ENCODE assay signal across 9 mouse cellular contexts in the genomic region with DNA sequence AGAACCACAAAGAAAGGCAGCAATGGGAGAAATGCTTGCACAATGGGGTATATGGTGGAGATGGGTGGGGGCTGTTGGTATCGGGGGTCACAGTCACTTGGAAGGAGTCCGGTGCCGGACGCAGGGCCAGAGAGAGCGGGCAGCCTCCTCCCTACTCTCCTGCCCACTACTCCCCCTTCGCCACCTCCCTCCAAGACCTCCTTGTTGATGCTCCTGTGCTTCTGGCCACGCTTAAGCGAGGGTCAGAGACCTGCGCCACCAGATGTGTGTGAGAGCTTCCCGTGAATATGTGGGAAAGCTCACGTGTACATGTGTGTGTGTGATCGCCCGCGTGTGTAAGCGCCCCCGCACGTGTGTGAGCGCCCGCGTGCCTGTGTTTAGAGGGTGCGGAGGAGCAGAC. TPM values are rescaled to one million over a fixed set of nuclear protein-coding genes. Genes with fewer than 3 reads are reported as not detected.
A peak's percentile ranks its signal among the peaks of the same experiment; 100 is the strongest.
DNase-seq lines count a peak whose midpoint lies in the region; ATAC-seq and TF ChIP-seq lines count a peak whose summit lies in the region.
"Had no signal": no experiment of that assay in that cellular context is flagged by ENCODE, and none has a peak within 500 bp of the region (broad histone marks: within the 10 kb centered on the region; RNA-seq: fewer than 3 reads in every experiment).

No protein-coding gene starts in this region.

- in situ Hi-C loops in ES-E14 (cut with MboI; ENCODE audit: low sequenced_read_pairs in 2 of 2, unreplicated experiment in 2 of 2): loop anchor here in 1 of 2 experiments (10.0 kb wide), 1 partner anchor 70 kb away; no protein-coding TSS in a partner anchor

- TF ChIP-seq EP300 in liver, postnatal 0 days (IDR thresholded peaks at IDR 0.05; ENCODE audit: low read depth): no peak

- peak overlapping the region; percentile 39 to 56 for H3K4me3 ChIP-seq in ES-E14 (ENCODE audit: insufficient read depth in 1 of 2, low read depth in 1 of 2, low read length in 2 of 2, poor library complexity in 1 of 2, severe bottlenecking in 1 of 2)
- H3K4me3 ChIP-seq in hindbrain, embryonic 13.5 days: peak overlapping the region; percentile 41
- peak overlapping the region; percentile 19; the same call in 1 of the 2 replicates for H3K4me3 ChIP-seq in liver, postnatal 0 days (ENCODE audit: low read depth, low read length)
- no peak overlapping the region for H3K4me3 ChIP-seq in cerebellum, adult 2 months (replicated peaks; ENCODE audit: insufficient read depth, low read depth, low read length)

- H3K36me3 ChIP-seq in ES-E14 (ENCODE audit: control insufficient read depth, insufficient read depth, low read length, poor library complexity, severe bottlenecking): no peaks in the 10 kb centered on the region
- no peaks in the 10 kb centered on the region for H3K36me3 ChIP-seq in hindbrain, embryonic 13.5 days
- H3K36me3 ChIP-seq in liver, postnatal 0 days (replicated peaks; ENCODE audit: insufficient read depth, low read length): no peaks in the 10 kb centered on the region

- no peak for TF ChIP-seq POLR2A in cerebellum, adult 2 months (IDR thresholded peaks at IDR 0.05; ENCODE audit: borderline replicate concordance, insufficient read depth, low read length)

- peak overlapping the region; percentile 28; the same call in 1 of the 2 replicates for H3K9ac ChIP-seq in ES-E14 (ENCODE audit: insufficient read depth, low read depth, low read length, poor library complexity, severe bottlenecking)
- H3K9ac ChIP-seq in hindbrain, embryonic 13.5 days: peak overlapping the region; percentile 67
- no peak overlapping the region; the same call in 1 of the 2 replicates for H3K9ac ChIP-seq in liver, postnatal 0 days (replicated peaks)

- no peak overlapping the region for H3K27ac ChIP-seq in ES-E14 (ENCODE audit: insufficient read depth, low read depth, low read length, poor library complexity, severe bottlenecking)
- H3K27ac ChIP-seq in hindbrain, embryonic 13.5 days: no peak overlapping the region
- H3K27ac ChIP-seq in liver, postnatal 0 days (ENCODE audit: low read depth): no peak overlapping the region
- H3K27ac ChIP-seq in cerebellum, adult 2 months (ENCODE audit: insufficient read depth, low read length): no peak overlapping the region

- 1% methylated on average over 21 of the region's 21 CpGs for WGBS in hindbrain, embryonic 13.5 days
- WGBS in liver, postnatal 0 days (ENCODE audit: insufficient replicate concordance): 6% methylated on average over 21 of the region's 21 CpGs
- 3% methylated on average over 21 of the region's 21 CpGs for whole genome bisulfite sequencing in cerebellum, adult 2 months

- no peaks in the 10 kb centered on the region for H3K9me3 ChIP-seq in ES-E14 (ENCODE audit: control insufficient read depth, insufficient read depth, low read depth, low read length)
- no peaks in the 10 kb centered on the region for H3K9me3 ChIP-seq in hindbrain, embryonic 13.5 days
- H3K9me3 ChIP-seq in liver, postnatal 0 days (ENCODE audit: low read length): no peaks in the 10 kb centered on the region

- peaks cover 0 to 7% of the 10 kb centered on the region in 2 experiments; a peak in 1 of 4 replicates for H3K4me1 ChIP-seq in ES-E14 (ENCODE audit: control insufficient read depth in 2 of 2, insufficient read depth in 2 of 2, low read length in 2 of 2, poor library complexity in 1 of 2)
- peaks cover 21% of the 10 kb centered on the region for H3K4me1 ChIP-seq in hindbrain, embryonic 13.5 days (replicated peaks)
- H3K4me1 ChIP-seq in liver, postnatal 0 days (ENCODE audit: insufficient read depth): 0 out of 2 replicates have a peak, but pooled peaks cover 2% of the 10 kb centered on the region
- H3K4me1 ChIP-seq in cerebellum, adult 2 months (ENCODE audit: control insufficient read depth, insufficient read depth, low read length): no peaks in the 10 kb centered on the region; the same call in 1 of the 2 replicates

- TF ChIP-seq CTCF in liver, postnatal 0 days (IDR thresholded peaks at IDR 0.05; ENCODE audit: low read depth): no peak
- TF ChIP-seq CTCF in cerebellum, adult 2 months (IDR thresholded peaks at IDR 0.05; ENCODE audit: borderline replicate concordance, insufficient read depth, low read depth, low read length): no peak

- ATAC-seq in hindbrain, embryonic 13.5 days (ENCODE audit: low FRiP score): peak; percentile 55
- ATAC-seq in liver, postnatal 0 days: no peak
- no peak for ATAC-seq in inflammation-experienced regulatory T-cells, adult 6 months

- peaks cover 70% of the 10 kb centered on the region for H3K27me3 ChIP-seq in hindbrain, embryonic 13.5 days
- H3K27me3 ChIP-seq in liver, postnatal 0 days (ENCODE audit: insufficient read depth, low read length): peaks cover 31% of the 10 kb centered on the region
- H3K27me3 ChIP-seq in cerebellum, adult 2 months (ENCODE audit: control insufficient read depth, insufficient read depth, low read length): peaks cover 3% of the 10 kb centered on the region; the same call in 1 of the 2 replicates

- peak overlapping the region; percentile 72 for H3K4me2 ChIP-seq in hindbrain, embryonic 13.5 days
- peak overlapping the region; percentile 52 for H3K4me2 ChIP-seq in liver, postnatal 0 days (ENCODE audit: low read depth, low read length)

- DNase-seq in heart, adult 11 months: peak; percentile 86
- no peak for DNase-seq in heart, adult 18-20 months
- no peak for DNase-seq in ES-E14 (ENCODE audit: low read depth, low spot score)
- DNase-seq in liver, postnatal 0 days: no peak
- no peak for DNase-seq in thymus, postnatal 10 days (ENCODE audit: low spot score in 2 of 2)
- no peak for DNase-seq in cerebellum, adult 2 months
- DNase-seq: lung, postnatal 14 days had no signal

TF ChIP-seq in ES-E14, 5 proteins besides CTCF, POLR2A, EP300 and RAD21:
- no peak for TF ChIP-seq CHD2 (IDR thresholded peaks at IDR 0.05; ENCODE audit: low read depth, low read length)
- TF ChIP-seq ZNF384 (IDR thresholded peaks at IDR 0.05; ENCODE audit: low read depth, low read length): no peak
- TF ChIP-seq MAFK (IDR thresholded peaks at IDR 0.05; ENCODE audit: insufficient read depth, low read depth, low read length): no peak
- TF ChIP-seq HCFC1 (IDR thresholded peaks at IDR 0.05; ENCODE audit: borderline replicate concordance, insufficient read depth, low read length): no peak
- TF ChIP-seq ZC3H11A (IDR thresholded peaks at IDR 0.05; ENCODE audit: borderline replicate concordance, low read depth, low read length): no peak

RNA-seq across cellular contexts. Expression of a gene that starts 0.3 kb away (rescaled TPM):
- total RNA-seq in heart, adult 18-20 months (2021): 10 to 100 TPM; 45.4 to 49.0 TPM
- 0.13 TPM in 1 of 2 replicates, not detected in the other for total RNA-seq in ES-E14 (2012; rRNA removed)
- 0.39 and 0.40 TPM in 2 replicates for polyA plus RNA-seq in hindbrain, embryonic 13.5 days (2015; fragmentation: Nextera tagmentation; extraction: Ambion mirVana)
- polyA plus RNA-seq in liver, postnatal 0 days (2015; fragmentation: Nextera tagmentation; extraction: Ambion mirVana): 0.81 and 0.85 TPM in 2 replicates
- polyA plus RNA-seq in inflammation-experienced regulatory T-cells, adult 6 months (2017; shearing (Covaris generic)): not detected
- 0.21 and 0.23 TPM in 2 replicates for polyA plus RNA-seq in cerebellum, adult 2 months (2012; rRNA removed)

RNA-seq across cellular contexts. Expression of a gene that starts 27.8 kb away (rescaled TPM):
- not detected for total RNA-seq in heart, adult 18-20 months (2021)
- not detected in 2 replicates for total RNA-seq in ES-E14 (2012; rRNA removed)
- polyA plus RNA-seq in hindbrain, embryonic 13.5 days (2015; fragmentation: Nextera tagmentation; extraction: Ambion mirVana): not detected in 2 replicates
- not detected in 2 replicates for polyA plus RNA-seq in liver, postnatal 0 days (2015; fragmentation: Nextera tagmentation; extraction: Ambion mirVana)
- polyA plus RNA-seq in inflammation-experienced regulatory T-cells, adult 6 months (2017; shearing (Covaris generic)): not detected
- polyA plus RNA-seq in cerebellum, adult 2 months (2012; rRNA removed): not detected in 2 replicates
